Mouse (Mus musculus): ENCODE data around the gene Slc39a9.

Slc39a9 gene

GRCm38 (mm10) chr12:80719141-80719540, 75.5 kb downstream of the Slc39a9 start:
- DNase-seq (ENCODE audit: low spot score in 2 of 2) = no peak

GRCm38 (mm10) chr12:80720507-80720906, 76.8 kb downstream of the Slc39a9 start:
- DNase-seq (ENCODE audit: low spot score in 2 of 2) = no peak

- DNase-seq (ENCODE audit: low spot score in 2 of 2) = no peak
Measured at GRCm38 (mm10) chr12:80721458-80721857, 77.8 kb downstream of the Slc39a9 start.

GRCm38 (mm10) chr12:80724853-80725559, 81.3 kb downstream of the Slc39a9 start:
- peak in 1 of 2 experiments; percentile 76 for DNase-seq (ENCODE audit: low spot score in 2 of 2)

GRCm38 (mm10) chr12:80728207-80728606, 84.5 kb downstream of the Slc39a9 start:
- DNase-seq (ENCODE audit: low spot score in 2 of 2) = no peak

GRCm38 (mm10) chr12:80728814-80729213, 85.1 kb downstream of the Slc39a9 start:
- DNase-seq (ENCODE audit: low spot score in 2 of 2) = no peak

GRCm38 (mm10) chr12:80729758-80730530, 86.3 kb downstream of the Slc39a9 start:
- no peak for DNase-seq (ENCODE audit: low spot score in 2 of 2)

- DNase-seq (ENCODE audit: low spot score in 2 of 2) = peak; percentile 56 to 74
Measured at GRCm38 (mm10) chr12:80730567-80730966, 86.9 kb downstream of the Slc39a9 start.

All from frontal cortex, postnatal 10 days (tissue).